ENCODE assay signal across 8 mouse cellular contexts in the genomic region with DNA sequence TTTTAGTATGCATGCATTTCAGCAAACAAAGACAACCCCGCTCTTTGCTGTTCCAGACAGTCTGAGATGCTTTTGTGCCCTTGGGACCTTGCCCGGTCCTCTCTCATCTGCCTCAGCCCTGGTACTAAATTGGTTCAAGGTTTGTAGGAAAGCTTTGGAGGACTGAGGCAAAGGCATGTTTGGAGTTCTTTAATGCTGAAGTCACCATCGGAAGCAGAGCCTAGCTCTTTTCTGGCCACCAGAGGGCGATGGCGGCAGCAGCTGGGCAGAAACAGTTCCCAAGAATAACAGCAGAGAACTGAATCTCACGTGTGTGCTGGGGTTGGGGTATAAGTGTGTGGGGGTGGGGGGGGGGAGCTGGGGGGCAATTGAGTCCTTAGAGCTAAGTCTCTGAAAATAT. TPM values are rescaled to one million over a fixed set of nuclear protein-coding genes. Genes with fewer than 3 reads are reported as not detected.
DNase-seq lines count a peak whose midpoint lies in the region; TF ChIP-seq lines count a peak whose summit lies in the region.
"Had no signal": no experiment of that assay in that cellular context is flagged by ENCODE, and none has a peak within 500 bp of the region (broad histone marks: within the 10 kb centered on the region; RNA-seq: fewer than 3 reads in every experiment).

No protein-coding gene starts in this region.

- H3K36me3 ChIP-seq in C2C12 (ENCODE audit: control insufficient read depth, insufficient read depth): no peaks in the 10 kb centered on the region
- H3K36me3 ChIP-seq: limb, embryonic 12.5 days had no signal

- H3K79me3 ChIP-seq in C2C12 (ENCODE audit: low read depth): no peaks in the 10 kb centered on the region

- H3K4me3 ChIP-seq in C2C12 (ENCODE audit: insufficient read depth, poor library complexity, severe bottlenecking): no peak overlapping the region
- H3K4me3 ChIP-seq: limb, embryonic 12.5 days had no signal

- DNase-seq in MN1 (ENCODE audit: low spot score): peak; percentile 76
- DNase-seq in cerebellum, postnatal 14 days: peak; percentile 89 to 90
- peak; percentile 32 to 52 for DNase-seq in gastrocnemius, adult 8-10 months (ENCODE audit: low spot score in 2 of 2)
- peak; percentile 13 for DNase-seq in large intestine, adult 2 months (ENCODE audit: low read depth, low spot score)
- DNase-seq in lung, postnatal 25 days (ENCODE audit: low spot score): peak; percentile 75
- peak; percentile 88 for DNase-seq in testis, postnatal 10 days (ENCODE audit: low spot score)

- no peak overlapping the region for H3ac ChIP-seq in C2C12 (ENCODE audit: control insufficient read depth, insufficient read length, low read depth)

- WGBS in large intestine, adult 2 months: 13% methylated on average over 6 of the region's 6 CpGs

- H3K27me3 ChIP-seq in C2C12 (ENCODE audit: control insufficient read depth, insufficient read depth, insufficient read length): peaks cover 6% of the 10 kb centered on the region

- H3K79me2 ChIP-seq in C2C12 (ENCODE audit: control insufficient read depth, insufficient read depth): no peaks in the 10 kb centered on the region

- TF ChIP-seq CTCF in C2C12 (IDR thresholded peaks at IDR 0.05; ENCODE audit: control insufficient read depth, insufficient read depth, insufficient read length): peak; percentile 24

TF ChIP-seq in C2C12, 6 proteins besides CTCF, POLR2A, EP300 and RAD21:
- no peak for TF ChIP-seq MYOD1 (IDR thresholded peaks at IDR 0.05; ENCODE audit: control insufficient read depth, insufficient read length, low read depth)
- TF ChIP-seq MAX (IDR thresholded peaks at IDR 0.05): no peak
- TF ChIP-seq USF1 (IDR thresholded peaks at IDR 0.05; ENCODE audit: low read depth): no peak
- TF ChIP-seq FOSL1 (IDR thresholded peaks at IDR 0.05; ENCODE audit: insufficient read depth, low read length, poor library complexity, severe bottlenecking): no peak
- TF ChIP-seq MYOG (IDR thresholded peaks at IDR 0.05; ENCODE audit: control insufficient read depth, extremely low read depth, insufficient read length): no peak
- TF ChIP-seq CEBPB (IDR thresholded peaks at IDR 0.05; ENCODE audit: low read depth): no peak

RNA-seq across cellular contexts. Expression of a gene that starts 1.7 kb away (rescaled TPM):
- polyA plus RNA-seq in C2C12 (2012; fragmentation: generic; extraction: Trizol): not detected
- total RNA-seq in gastrocnemius, adult 8-10 months (2022): 10 to 100 TPM in 1 of 4 experiments, 1 to 10 TPM in 3; 5.1 to 11.7 (median 6.9) TPM
- polyA plus RNA-seq in large intestine, adult 2 months (2012; rRNA removed): 4.4 and 8.7 TPM in 2 replicates

Comparison
In these comparisons a context has a peak if more than half of its experiments do, and no peak if none do; other contexts are left out.
1. DNase-seq: peak in every context shown above with its lines; median percentile 90 in cerebellum, postnatal 14 days; 88 in testis, postnatal 10 days; 76 in MN1; 75 in lung, postnatal 25 days; 42 in gastrocnemius, adult 8-10 months; 13 in large intestine, adult 2 months.